Mouse (Mus musculus): ENCODE data around the gene Fate1. TPM values are rescaled to one million over a fixed set of nuclear protein-coding genes. Genes with fewer than 3 reads are reported as not detected.
A peak's percentile ranks its signal among the peaks of the same experiment; 100 is the strongest.
"Not testable (repeated sequence)": the region's sequence is repeated elsewhere in the genome, so short reads cannot be mapped to it uniquely, and the experiment has no call there.

Fate1 gene
- polyA plus RNA-seq, 1 experiment from 2014 or later = 0.26 TPM

DNA sequence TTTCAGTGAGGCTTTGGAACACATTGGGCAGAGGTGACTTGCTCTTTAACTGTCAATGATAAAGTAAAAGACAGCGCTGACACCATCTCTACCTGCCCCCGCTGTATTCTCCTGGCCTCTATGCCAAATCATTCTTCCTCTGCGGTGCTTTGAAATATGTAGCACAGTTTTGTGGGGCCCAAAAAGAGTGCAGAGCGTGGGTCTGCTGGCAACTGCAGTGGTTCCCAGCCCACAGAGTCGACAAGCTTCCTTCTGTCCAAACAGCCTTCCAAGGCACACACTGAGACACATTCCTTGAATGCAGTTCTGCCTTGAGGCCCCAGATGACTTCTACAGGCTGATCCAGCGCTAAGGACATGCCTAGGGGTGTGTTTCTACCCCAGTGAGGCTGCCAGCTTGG, 4.0 kb upstream of the Fate1 start:
- Histone ChIP-seq H3K9me3 (ENCODE audit: low read length) (no peaks in the 10 kb centered on the region), H3K36me3 (ENCODE audit: insufficient read depth, low read length) (no peaks in the 10 kb centered on the region), H3K27me3 (replicated peaks; ENCODE audit: insufficient read depth, low read length) (no peaks in the 10 kb centered on the region), H3K4me1 (ENCODE audit: insufficient read depth, low read depth, low read length) (no peaks in the 10 kb centered on the region), H3K9ac (replicated peaks; ENCODE audit: low read depth) (no peak overlapping the region), H3K4me3 (ENCODE audit: low read depth, low read length) (no peak overlapping the region), H3K27ac (ENCODE audit: low read length) (no peak overlapping the region), H3K4me2 (replicated peaks; ENCODE audit: low read depth, low read length) (no peak overlapping the region)
- TF ChIP-seq EP300 (IDR thresholded peaks at IDR 0.05) (no peak), CTCF (IDR thresholded peaks at IDR 0.05) (no peak)
- ATAC-seq = no peak
- DNase-seq (ENCODE audit: low spot score) = no peak
- 78% methylated on average over 6 of the region's 6 CpGs for WGBS

DNA sequence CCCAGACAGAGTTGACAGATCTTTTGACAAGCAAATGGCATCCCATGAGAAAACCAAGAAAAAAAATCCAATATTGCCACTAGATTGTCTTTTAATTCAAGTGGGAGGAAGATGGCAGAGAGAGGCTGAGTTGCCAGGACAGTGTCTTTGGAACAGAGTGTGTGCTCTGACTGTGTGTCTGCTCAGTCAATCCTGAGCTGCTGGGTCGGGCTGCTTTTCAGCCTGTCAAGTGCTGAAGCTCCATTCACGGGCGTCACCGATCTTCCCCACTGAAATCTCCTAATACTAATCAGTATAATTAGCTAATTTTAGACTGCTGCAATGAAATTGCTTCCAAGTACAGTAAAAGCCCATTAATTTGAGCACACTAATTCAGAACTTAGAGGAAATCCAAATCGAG, 1.5 kb upstream of the Fate1 start:
- DNase-seq (ENCODE audit: low spot score) (no peak), ATAC-seq (no peak)
- H3K9ac ChIP-seq (replicated peaks; ENCODE audit: low read depth) = no peak overlapping the region
- TF ChIP-seq EP300 (IDR thresholded peaks at IDR 0.05) = no peak
- TF ChIP-seq CTCF (IDR thresholded peaks at IDR 0.05) = no peak
- H3K4me1 ChIP-seq (ENCODE audit: insufficient read depth, low read depth, low read length) = no peaks in the 10 kb centered on the region
- H3K36me3 ChIP-seq (ENCODE audit: insufficient read depth, low read length) = no peaks in the 10 kb centered on the region
- H3K27ac ChIP-seq (ENCODE audit: low read length) = no peak overlapping the region
- no peaks in the 10 kb centered on the region for H3K27me3 ChIP-seq (replicated peaks; ENCODE audit: insufficient read depth, low read length)
- WGBS = 71% methylated on average over 5 of the region's 5 CpGs
- no peak overlapping the region for H3K4me2 ChIP-seq (replicated peaks; ENCODE audit: low read depth, low read length)
- H3K4me3 ChIP-seq (ENCODE audit: low read depth, low read length) = no peak overlapping the region
- no peaks in the 10 kb centered on the region for H3K9me3 ChIP-seq (ENCODE audit: low read length)

GRCm38 (mm10) chrX:71977681-71978080, 4.9 kb downstream of the Fate1 start:
- not testable (repeated sequence) for H3K27me3 ChIP-seq (replicated peaks; ENCODE audit: insufficient read depth, low read length); H3K9me3 ChIP-seq (ENCODE audit: low read length); H3K4me2 ChIP-seq (replicated peaks; ENCODE audit: low read depth, low read length); H3K27ac ChIP-seq (ENCODE audit: low read length); ATAC-seq; H3K4me3 ChIP-seq (ENCODE audit: low read depth, low read length); H3K36me3 ChIP-seq (ENCODE audit: insufficient read depth, low read length); DNase-seq (ENCODE audit: low spot score); H3K4me1 ChIP-seq (ENCODE audit: insufficient read depth, low read depth, low read length); H3K9ac ChIP-seq (replicated peaks; ENCODE audit: low read depth)

DNA sequence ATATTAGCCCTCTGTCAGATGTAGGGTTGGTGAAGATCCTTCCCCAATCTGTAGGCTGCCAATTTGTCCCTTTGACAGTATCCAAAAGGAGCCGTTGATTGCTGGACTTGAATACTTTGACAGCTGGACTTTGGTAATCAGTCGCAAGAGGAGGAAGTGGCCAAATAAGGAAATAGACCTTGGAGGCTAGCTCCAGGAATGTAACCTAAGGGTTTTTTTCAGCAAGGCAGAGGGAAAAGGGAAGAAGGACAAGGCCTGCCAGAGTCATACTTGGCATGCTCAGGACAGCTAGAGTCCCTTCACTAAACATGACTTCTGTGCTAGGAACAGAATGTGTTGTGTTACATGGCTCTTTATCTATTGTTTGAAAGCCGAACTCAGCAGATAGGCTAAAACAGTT, 7.7 kb downstream of the Fate1 start:
- DNase-seq (ENCODE audit: low spot score) (peak; percentile 62), ATAC-seq (peak; percentile 41)
- 33% methylated on average over 3 of the region's 3 CpGs for WGBS
- no peak for TF ChIP-seq EP300 (IDR thresholded peaks at IDR 0.05)
- TF ChIP-seq CTCF (IDR thresholded peaks at IDR 0.05) = no peak
- no peak overlapping the region for H3K27ac ChIP-seq (ENCODE audit: low read length)
- no peaks in the 10 kb centered on the region for H3K4me1 ChIP-seq (ENCODE audit: insufficient read depth, low read depth, low read length)
- no peaks in the 10 kb centered on the region for H3K9me3 ChIP-seq (ENCODE audit: low read length)
- H3K4me2 ChIP-seq (replicated peaks; ENCODE audit: low read depth, low read length) = no peak overlapping the region
- H3K27me3 ChIP-seq (replicated peaks; ENCODE audit: insufficient read depth, low read length) = no peaks in the 10 kb centered on the region
- no peaks in the 10 kb centered on the region for H3K36me3 ChIP-seq (ENCODE audit: insufficient read depth, low read length)
- no peak overlapping the region for H3K9ac ChIP-seq (replicated peaks; ENCODE audit: low read depth)
- H3K4me3 ChIP-seq (ENCODE audit: low read depth, low read length) = no peak overlapping the region

DNA sequence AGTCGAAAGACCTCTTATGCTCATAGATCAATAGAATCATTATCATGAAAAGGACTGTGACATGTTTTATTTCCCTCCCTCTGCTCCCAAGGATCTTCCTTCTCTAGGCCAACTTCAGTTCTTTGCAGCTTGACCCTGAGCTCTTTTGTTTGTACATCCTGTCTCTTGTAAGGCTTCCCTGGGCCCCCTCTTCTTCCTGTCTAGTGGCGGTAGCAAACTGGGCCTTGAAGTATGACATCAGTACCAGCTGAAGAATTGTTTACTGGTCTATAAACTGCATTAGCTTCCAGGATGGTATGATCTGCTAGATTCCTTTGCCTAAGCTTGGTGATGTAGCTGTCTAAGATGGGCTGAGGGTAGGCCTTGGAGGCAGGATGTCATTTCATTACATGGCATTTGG, 8.5 kb downstream of the Fate1 start:
- H3K27ac ChIP-seq (ENCODE audit: low read length) = no peak overlapping the region
- DNase-seq (ENCODE audit: low spot score) (peak; percentile 37), ATAC-seq (peak; percentile 50)
- H3K4me3 ChIP-seq (ENCODE audit: low read depth, low read length) = no peak overlapping the region
- TF ChIP-seq EP300 (IDR thresholded peaks at IDR 0.05) (peak; percentile 63), CTCF (IDR thresholded peaks at IDR 0.05) (no peak)
- H3K27me3 ChIP-seq (replicated peaks; ENCODE audit: insufficient read depth, low read length) = no peaks in the 10 kb centered on the region
- H3K4me2 ChIP-seq (replicated peaks; ENCODE audit: low read depth, low read length) = no peak overlapping the region
- no peaks in the 10 kb centered on the region for H3K9me3 ChIP-seq (ENCODE audit: low read length)
- 66% methylated on average over 2 of the region's 2 CpGs for WGBS
- no peaks in the 10 kb centered on the region for H3K36me3 ChIP-seq (ENCODE audit: insufficient read depth, low read length)
- no peak overlapping the region for H3K9ac ChIP-seq (replicated peaks; ENCODE audit: low read depth)
- no peaks in the 10 kb centered on the region for H3K4me1 ChIP-seq (ENCODE audit: insufficient read depth, low read depth, low read length)

- Histone ChIP-seq H3K9ac (replicated peaks; ENCODE audit: low read depth) (no peak overlapping the region), H3K4me3 (ENCODE audit: low read depth, low read length) (no peak overlapping the region), H3K36me3 (ENCODE audit: insufficient read depth, low read length) (no peaks in the 10 kb centered on the region), H3K4me1 (ENCODE audit: insufficient read depth, low read depth, low read length) (no peaks in the 10 kb centered on the region), H3K27ac (ENCODE audit: low read length) (no peak overlapping the region), H3K27me3 (replicated peaks; ENCODE audit: insufficient read depth, low read length) (no peaks in the 10 kb centered on the region), H3K4me2 (replicated peaks; ENCODE audit: low read depth, low read length) (no peak overlapping the region), H3K9me3 (ENCODE audit: low read length) (no peaks in the 10 kb centered on the region)
- peak; percentile 58 for ATAC-seq
- 13% methylated on average over 2 of the region's 2 CpGs for WGBS
- TF ChIP-seq EP300 (IDR thresholded peaks at IDR 0.05) (no peak), CTCF (IDR thresholded peaks at IDR 0.05) (no peak)
- peak; percentile 61 for DNase-seq (ENCODE audit: low spot score)
Measured at GRCm38 (mm10) chrX:71983205-71983604, 10.4 kb downstream of the Fate1 start.

- Histone ChIP-seq H3K4me1 (ENCODE audit: insufficient read depth, low read depth, low read length) (no peaks in the 10 kb centered on the region), H3K27ac (ENCODE audit: low read length) (no peak overlapping the region), H3K9me3 (ENCODE audit: low read length) (no peaks in the 10 kb centered on the region), H3K36me3 (ENCODE audit: insufficient read depth, low read length) (no peaks in the 10 kb centered on the region), H3K9ac (replicated peaks; ENCODE audit: low read depth) (no peak overlapping the region), H3K4me3 (ENCODE audit: low read depth, low read length) (no peak overlapping the region), H3K27me3 (replicated peaks; ENCODE audit: insufficient read depth, low read length) (no peaks in the 10 kb centered on the region), H3K4me2 (replicated peaks; ENCODE audit: low read depth, low read length) (no peak overlapping the region)
- peak; percentile 49 for DNase-seq (ENCODE audit: low spot score)
- TF ChIP-seq CTCF (IDR thresholded peaks at IDR 0.05) (peak; percentile 63), EP300 (IDR thresholded peaks at IDR 0.05) (no peak)
- 69% methylated on average over 1 of the region's 1 CpGs for WGBS
- ATAC-seq = peak; percentile 43; the same call in 1 of the 2 replicates
Measured at GRCm38 (mm10) chrX:71983775-71984174, 11.0 kb downstream of the Fate1 start.
